Mouse (Mus musculus): ENCODE results near the gene Tmem136.

DNA sequence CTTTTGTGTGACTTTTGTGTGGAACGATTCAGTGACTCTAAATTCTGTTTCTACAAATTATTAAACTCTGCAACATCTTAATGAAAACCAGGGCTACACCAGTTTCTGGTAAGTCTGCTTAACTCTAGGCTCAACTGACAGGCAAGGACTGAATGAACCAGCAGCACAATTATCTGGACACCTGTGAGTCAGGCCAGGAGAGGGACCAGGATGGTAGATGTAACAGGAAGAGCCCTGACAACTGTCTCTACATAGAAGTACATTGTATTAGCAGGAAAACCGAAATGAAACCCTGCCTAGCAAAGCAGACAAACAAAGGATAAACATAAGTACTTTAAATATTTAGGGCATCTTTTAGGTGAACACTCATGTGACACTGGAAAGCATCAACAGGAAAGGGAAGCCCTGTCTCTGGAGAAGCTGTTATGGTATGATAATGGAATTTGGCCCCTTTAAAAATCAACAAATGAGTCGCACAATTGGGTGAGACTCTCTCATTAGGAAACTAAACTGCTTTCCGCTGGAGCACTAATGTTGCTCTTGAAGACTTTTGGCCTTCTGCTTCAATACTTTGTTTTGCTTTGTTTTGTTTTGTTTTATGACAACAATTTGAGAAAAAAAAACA lies 12.6 kb downstream of the Tmem136 start:
- TF ChIP-seq UBTF (IDR thresholded peaks at IDR 0.05; ENCODE audit: borderline replicate concordance, insufficient read depth, low read depth, low read length) (no peak), POLR2A (IDR thresholded peaks at IDR 0.05; ENCODE audit: control insufficient read depth in 1 of 2, insufficient read depth in 1 of 2, low read depth in 1 of 2, low read length in 2 of 2, poor library complexity in 1 of 2) (no peak)
